Mouse (Mus musculus): ENCODE data around the gene Rabl3. TPM values are rescaled to one million over a fixed set of nuclear protein-coding genes. Genes with fewer than 3 reads are reported as not detected.

Gene Rabl3
- polyA plus RNA-seq, 1 experiment from 2014 or later: 34.5 TPM

- 84% methylated on average over 7 of the region's 7 CpGs for WGBS
- H3K27me3 ChIP-seq (replicated peaks): no peaks in the 10 kb centered on the region
- no peak for ATAC-seq (ENCODE audit: insufficient number of reproducible peaks, low FRiP score)
- H3K4me1 ChIP-seq (replicated peaks): 0 out of 2 replicates have a peak, but pooled peaks cover 4% of the 10 kb centered on the region
- H3K9me3 ChIP-seq (replicated peaks): no peaks in the 10 kb centered on the region; the same call in 1 of the 2 replicates
- H3K27ac ChIP-seq (ENCODE audit: poor library complexity, severe bottlenecking): no peak overlapping the region
- no peak overlapping the region for H3K9ac ChIP-seq
- no peaks in the 10 kb centered on the region for H3K36me3 ChIP-seq
- no peak overlapping the region for H3K4me2 ChIP-seq
- no peak overlapping the region for H3K4me3 ChIP-seq
Measured at GRCm38 (mm10) chr16:37598463-37598862, 58.8 kb downstream of the Rabl3 start.

DNA sequence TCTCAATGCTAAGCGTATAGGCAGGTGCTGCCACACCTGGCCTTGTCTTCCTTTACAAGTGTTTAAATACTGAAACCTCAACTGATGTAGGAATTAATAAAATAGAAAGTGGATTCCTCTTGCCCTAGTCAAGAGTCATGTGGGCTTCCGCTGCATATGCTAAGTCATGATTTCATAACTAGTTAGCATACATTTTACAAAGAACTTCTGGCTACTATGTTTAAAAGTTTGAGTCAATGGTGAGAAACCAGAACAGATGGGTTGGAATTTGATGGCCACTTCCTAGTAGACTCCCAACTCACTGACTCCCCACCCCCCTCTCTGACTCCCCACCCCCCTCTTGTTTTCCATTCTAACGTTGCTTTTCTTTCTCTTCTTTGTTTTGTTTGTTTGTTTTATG is 59.6 kb downstream of the Rabl3 start:
- WGBS: 75% methylated on average over 3 of the region's 3 CpGs
- Histone ChIP-seq H3K4me2 (no peak overlapping the region), H3K36me3 (no peaks in the 10 kb centered on the region), H3K4me3 (no peak overlapping the region), H3K9ac (no peak overlapping the region), H3K9me3 (replicated peaks) (no peaks in the 10 kb centered on the region; the same call in 1 of the 2 replicates), H3K4me1 (replicated peaks) (peaks cover 4% of the 10 kb centered on the region; the same call in 1 of the 2 replicates), H3K27me3 (replicated peaks) (no peaks in the 10 kb centered on the region), H3K27ac (ENCODE audit: poor library complexity, severe bottlenecking) (no peak overlapping the region)
- no peak for ATAC-seq (ENCODE audit: insufficient number of reproducible peaks, low FRiP score)

GRCm38 (mm10) chr16:37603431-37603830 is 63.7 kb downstream of the Rabl3 start:
- ATAC-seq (ENCODE audit: insufficient number of reproducible peaks, low FRiP score): no peak
- Histone ChIP-seq H3K9ac (no peak overlapping the region), H3K4me2 (no peak overlapping the region), H3K27ac (ENCODE audit: poor library complexity, severe bottlenecking) (no peak overlapping the region), H3K36me3 (no peaks in the 10 kb centered on the region), H3K4me3 (no peak overlapping the region), H3K9me3 (replicated peaks) (no peaks in the 10 kb centered on the region; the same call in 1 of the 2 replicates), H3K27me3 (replicated peaks) (no peaks in the 10 kb centered on the region), H3K4me1 (replicated peaks) (peaks cover 4% of the 10 kb centered on the region)
- 90% methylated on average over 1 of the region's 1 CpGs for WGBS

GRCm38 (mm10) chr16:37604243-37604642 is 64.6 kb downstream of the Rabl3 start:
- H3K9ac ChIP-seq: no peak overlapping the region
- H3K27ac ChIP-seq (ENCODE audit: poor library complexity, severe bottlenecking): no peak overlapping the region
- H3K4me1 ChIP-seq (replicated peaks): peaks cover 8% of the 10 kb centered on the region
- no peak for ATAC-seq (ENCODE audit: insufficient number of reproducible peaks, low FRiP score)
- H3K4me2 ChIP-seq: no peak overlapping the region
- no peaks in the 10 kb centered on the region for H3K36me3 ChIP-seq
- WGBS: 81% methylated on average over 6 of the region's 6 CpGs
- no peaks in the 10 kb centered on the region for H3K27me3 ChIP-seq (replicated peaks)
- no peaks in the 10 kb centered on the region; the same call in 1 of the 2 replicates for H3K9me3 ChIP-seq (replicated peaks)
- no peak overlapping the region for H3K4me3 ChIP-seq

- Histone ChIP-seq H3K9ac (no peak overlapping the region), H3K27me3 (replicated peaks) (no peaks in the 10 kb centered on the region), H3K4me3 (no peak overlapping the region), H3K36me3 (no peaks in the 10 kb centered on the region), H3K4me2 (no peak overlapping the region), H3K9me3 (replicated peaks) (no peaks in the 10 kb centered on the region), H3K4me1 (replicated peaks) (peaks cover 13% of the 10 kb centered on the region; the same call in 1 of the 2 replicates), H3K27ac (ENCODE audit: poor library complexity, severe bottlenecking) (no peak overlapping the region)
- ATAC-seq (ENCODE audit: insufficient number of reproducible peaks, low FRiP score): no peak
- WGBS: 73% methylated on average over 8 of the region's 8 CpGs
Measured at GRCm38 (mm10) chr16:37610333-37610732, 70.6 kb downstream of the Rabl3 start.

DNA sequence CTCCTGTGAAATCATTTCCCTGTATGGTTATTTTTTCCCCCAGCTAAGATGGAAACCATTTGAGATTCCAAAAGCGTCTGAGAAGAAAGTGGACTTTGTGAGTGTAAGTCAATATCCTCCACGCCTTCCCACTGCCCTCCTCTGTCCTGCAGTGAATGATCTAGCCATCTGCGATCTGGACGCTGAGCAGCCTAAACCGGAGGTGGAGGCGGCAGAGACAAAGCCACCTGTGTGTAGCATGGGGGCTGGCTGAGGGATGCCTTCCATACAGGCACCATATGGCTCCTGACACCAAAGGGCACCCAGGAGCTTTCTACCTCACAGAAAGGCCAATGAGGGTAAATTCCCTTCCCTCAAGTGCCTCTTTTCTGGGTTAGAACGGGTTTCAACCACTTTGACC is 71.4 kb downstream of the Rabl3 start:
- Histone ChIP-seq H3K4me1 (replicated peaks) (peaks cover 13% of the 10 kb centered on the region; the same call in 1 of the 2 replicates), H3K4me3 (no peak overlapping the region), H3K27me3 (replicated peaks) (no peaks in the 10 kb centered on the region), H3K9me3 (replicated peaks) (no peaks in the 10 kb centered on the region), H3K4me2 (no peak overlapping the region), H3K27ac (ENCODE audit: poor library complexity, severe bottlenecking) (no peak overlapping the region), H3K36me3 (no peaks in the 10 kb centered on the region), H3K9ac (no peak overlapping the region)
- ATAC-seq (ENCODE audit: insufficient number of reproducible peaks, low FRiP score): no peak
- WGBS: 83% methylated on average over 7 of the region's 7 CpGs

DNA sequence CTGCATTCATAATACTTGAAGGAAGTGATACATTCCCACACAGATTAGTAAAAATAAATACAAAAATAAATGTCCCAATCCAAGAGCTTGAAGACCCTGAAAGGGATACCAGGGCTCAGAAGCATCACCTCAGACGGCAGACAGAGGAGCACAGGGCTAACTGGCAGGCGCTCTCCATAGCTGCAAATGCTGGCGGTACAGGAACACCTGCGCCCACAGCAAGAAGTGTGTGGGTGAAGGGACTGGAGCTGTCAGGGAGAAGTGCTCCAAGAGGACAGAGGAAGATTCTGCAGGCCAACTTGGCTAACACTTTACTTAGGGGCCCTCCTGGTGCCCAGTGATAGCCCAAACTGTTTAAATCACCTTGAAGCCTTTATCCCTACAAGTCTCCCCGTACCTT is 72.3 kb downstream of the Rabl3 start:
- Histone ChIP-seq H3K27me3 (replicated peaks) (no peaks in the 10 kb centered on the region), H3K9ac (no peak overlapping the region), H3K4me1 (replicated peaks) (peaks cover 13% of the 10 kb centered on the region; the same call in 1 of the 2 replicates), H3K36me3 (no peaks in the 10 kb centered on the region), H3K4me2 (no peak overlapping the region), H3K27ac (ENCODE audit: poor library complexity, severe bottlenecking) (no peak overlapping the region), H3K4me3 (no peak overlapping the region), H3K9me3 (replicated peaks) (no peaks in the 10 kb centered on the region)
- WGBS: 83% methylated on average over 5 of the region's 5 CpGs
- no peak for ATAC-seq (ENCODE audit: insufficient number of reproducible peaks, low FRiP score)

GRCm38 (mm10) chr16:37614540-37614939 is 74.9 kb downstream of the Rabl3 start:
- no peak overlapping the region for H3K9ac ChIP-seq
- H3K36me3 ChIP-seq: no peaks in the 10 kb centered on the region
- H3K27ac ChIP-seq (ENCODE audit: poor library complexity, severe bottlenecking): no peak overlapping the region
- WGBS: 86% methylated on average over 9 of the region's 9 CpGs
- H3K4me1 ChIP-seq (replicated peaks): peaks cover 14% of the 10 kb centered on the region
- H3K4me2 ChIP-seq: no peak overlapping the region
- no peaks in the 10 kb centered on the region for H3K9me3 ChIP-seq (replicated peaks)
- no peaks in the 10 kb centered on the region for H3K27me3 ChIP-seq (replicated peaks)
- no peak for ATAC-seq (ENCODE audit: insufficient number of reproducible peaks, low FRiP score)
- no peak overlapping the region for H3K4me3 ChIP-seq

GRCm38 (mm10) chr16:37615429-37615828 is 75.7 kb downstream of the Rabl3 start:
- no peak overlapping the region for H3K9ac ChIP-seq
- ATAC-seq (ENCODE audit: insufficient number of reproducible peaks, low FRiP score): no peak
- no peaks in the 10 kb centered on the region for H3K36me3 ChIP-seq
- no peak overlapping the region for H3K4me2 ChIP-seq
- no peak overlapping the region for H3K27ac ChIP-seq (ENCODE audit: poor library complexity, severe bottlenecking)
- peaks cover 9% of the 10 kb centered on the region for H3K4me1 ChIP-seq (replicated peaks)
- WGBS: 69% methylated on average over 8 of the region's 8 CpGs
- H3K27me3 ChIP-seq (replicated peaks): no peaks in the 10 kb centered on the region
- H3K4me3 ChIP-seq: no peak overlapping the region
- H3K9me3 ChIP-seq (replicated peaks): no peaks in the 10 kb centered on the region

GRCm38 (mm10) chr16:37616104-37616503 is 76.4 kb downstream of the Rabl3 start:
- 70% methylated on average over 8 of the region's 8 CpGs for WGBS
- Histone ChIP-seq H3K9me3 (replicated peaks) (no peaks in the 10 kb centered on the region), H3K4me1 (replicated peaks) (peaks cover 9% of the 10 kb centered on the region), H3K27ac (ENCODE audit: poor library complexity, severe bottlenecking) (no peak overlapping the region), H3K27me3 (replicated peaks) (no peaks in the 10 kb centered on the region), H3K4me2 (no peak overlapping the region), H3K9ac (no peak overlapping the region), H3K36me3 (no peaks in the 10 kb centered on the region), H3K4me3 (no peak overlapping the region)
- ATAC-seq (ENCODE audit: insufficient number of reproducible peaks, low FRiP score): no peak

DNA sequence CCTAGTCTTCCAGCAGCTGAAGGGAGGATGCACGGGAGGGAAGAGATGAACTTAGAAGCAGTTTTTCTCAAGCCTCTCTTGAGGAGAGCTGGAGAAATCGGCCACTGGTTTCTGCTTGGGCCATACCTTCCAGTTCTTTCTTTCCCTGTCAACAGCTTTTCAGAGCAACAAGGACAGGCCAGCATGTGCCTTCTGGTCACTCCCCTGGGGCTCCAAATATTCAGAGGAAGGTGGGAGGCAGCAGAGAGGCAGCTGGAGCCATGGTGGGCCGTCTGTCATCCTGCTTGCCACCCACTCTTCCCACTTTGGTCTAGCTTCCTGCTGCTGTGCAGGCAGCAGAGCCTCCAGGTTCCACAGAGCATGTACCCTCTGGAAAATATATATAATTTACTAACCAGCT is 78.0 kb downstream of the Rabl3 start:
- Histone ChIP-seq H3K4me3 (no peak overlapping the region), H3K27ac (ENCODE audit: poor library complexity, severe bottlenecking) (0 out of 2 replicates have a peak overlapping the region, but pooled peaks have one; percentile 35), H3K4me2 (no peak overlapping the region), H3K36me3 (no peaks in the 10 kb centered on the region), H3K9me3 (replicated peaks) (no peaks in the 10 kb centered on the region), H3K9ac (no peak overlapping the region), H3K4me1 (replicated peaks) (peaks cover 9% of the 10 kb centered on the region), H3K27me3 (replicated peaks) (no peaks in the 10 kb centered on the region)
- 14% methylated on average over 3 of the region's 3 CpGs for WGBS
- no peak for ATAC-seq (ENCODE audit: insufficient number of reproducible peaks, low FRiP score)
